Mouse (Mus musculus): Measurements from ENCODE around the gene Ets1.

GRCm38 (mm10) chr9:32709764-32710734 is 74.0 kb downstream of the Ets1 start:
- no peak for TF ChIP-seq TAL1 (IDR thresholded peaks at IDR 0.05; ENCODE audit: low read length)
- no peak for TF ChIP-seq GATA1 (IDR thresholded peaks at IDR 0.05; ENCODE audit: low read length)
